Mouse (Mus musculus) urinary bladder, adult 2 months (tissue): ENCODE data around the gene Dek. TPM values are rescaled to one million over a fixed set of nuclear protein-coding genes. Genes with fewer than 3 reads are reported as not detected.

Source experiments
- DNase-seq: peaks from one replicate; pipeline ENCODE4 v3.0.0; 2022; ENCODE audit warnings: low spot score
- polyA plus RNA-seq: library from polyadenylated mRNA; depleted of rRNA; stranded (reverse); fragments of >200 nt; gene quantifications from 2 replicates; pipeline ENCODE4 v1.2.3, GENCODE M21; 2012; rRNA removed

Dek gene
- polyA plus RNA-seq, 1 experiment = 59.3 TPM

DNA sequence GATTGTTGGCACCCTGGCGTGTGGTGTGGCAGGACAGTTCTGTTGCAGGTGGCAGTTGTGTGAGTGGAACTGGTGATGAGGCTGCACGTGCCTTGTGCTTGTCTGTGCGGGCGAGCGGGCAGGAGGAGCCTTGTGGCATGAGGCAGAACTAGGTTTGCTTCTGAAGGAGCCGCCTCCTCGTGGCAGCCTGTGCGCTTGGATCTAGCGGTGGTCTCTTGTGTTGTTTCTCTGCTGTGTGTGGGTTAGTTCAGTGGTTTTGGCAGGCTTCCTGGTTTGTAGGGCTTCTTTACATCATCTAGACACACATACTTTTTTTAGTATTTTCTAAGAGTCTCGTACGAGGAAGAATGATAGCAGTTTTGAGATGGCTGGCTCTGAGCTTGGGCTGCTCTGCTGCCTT is 49.9 kb downstream of the Dek start:
- no peak for DNase-seq

DNA sequence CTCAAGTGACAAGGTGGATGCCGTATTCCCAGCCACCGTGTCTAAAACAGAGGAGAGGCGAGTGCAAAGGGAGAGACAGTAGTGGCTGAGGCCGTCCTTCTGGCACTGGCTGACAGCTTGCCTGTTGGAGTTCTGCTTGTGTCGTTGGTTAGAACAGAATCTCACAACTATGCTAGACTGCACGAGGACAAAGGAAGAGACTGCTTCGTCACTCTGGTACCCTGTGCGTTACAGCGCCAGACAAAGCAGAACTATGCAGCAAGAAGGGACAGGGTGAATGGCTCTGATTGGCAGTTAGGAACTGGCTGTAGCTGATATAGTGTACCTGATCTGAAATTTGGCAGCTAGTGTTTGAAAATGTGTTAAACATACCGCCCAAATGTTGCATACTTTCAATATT is 52.0 kb downstream of the Dek start:
- DNase-seq = no peak

- no peak for DNase-seq
Measured at GRCm38 (mm10) chr13:47050009-47050408, 56.0 kb downstream of the Dek start.

DNA sequence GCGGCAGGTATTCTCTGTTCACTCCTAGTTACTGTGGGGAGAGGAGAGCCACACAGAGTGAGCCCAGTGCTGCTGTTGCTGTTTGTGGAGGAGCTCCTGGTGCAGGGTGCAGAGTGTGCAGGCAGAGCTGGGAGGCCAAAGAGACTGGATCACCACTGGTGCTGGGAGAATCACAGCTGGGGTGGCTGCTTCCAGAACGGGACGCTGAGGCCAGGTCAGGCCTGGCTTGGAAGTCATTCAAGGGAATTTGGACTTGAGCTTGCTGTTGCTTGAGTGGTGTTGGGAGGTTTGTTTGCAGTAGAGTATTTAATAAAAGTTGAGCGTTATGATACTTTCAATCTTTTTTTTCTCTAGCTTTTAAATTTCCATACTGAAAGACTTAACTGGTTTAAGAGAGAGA is 58.0 kb downstream of the Dek start:
- DNase-seq = no peak

- no peak for DNase-seq
Measured at GRCm38 (mm10) chr13:47044617-47044947, 61.4 kb downstream of the Dek start, which contains the start of gene Tpmt. Gene Tpmt (minus strand): TSS chr13:47044737.

DNA sequence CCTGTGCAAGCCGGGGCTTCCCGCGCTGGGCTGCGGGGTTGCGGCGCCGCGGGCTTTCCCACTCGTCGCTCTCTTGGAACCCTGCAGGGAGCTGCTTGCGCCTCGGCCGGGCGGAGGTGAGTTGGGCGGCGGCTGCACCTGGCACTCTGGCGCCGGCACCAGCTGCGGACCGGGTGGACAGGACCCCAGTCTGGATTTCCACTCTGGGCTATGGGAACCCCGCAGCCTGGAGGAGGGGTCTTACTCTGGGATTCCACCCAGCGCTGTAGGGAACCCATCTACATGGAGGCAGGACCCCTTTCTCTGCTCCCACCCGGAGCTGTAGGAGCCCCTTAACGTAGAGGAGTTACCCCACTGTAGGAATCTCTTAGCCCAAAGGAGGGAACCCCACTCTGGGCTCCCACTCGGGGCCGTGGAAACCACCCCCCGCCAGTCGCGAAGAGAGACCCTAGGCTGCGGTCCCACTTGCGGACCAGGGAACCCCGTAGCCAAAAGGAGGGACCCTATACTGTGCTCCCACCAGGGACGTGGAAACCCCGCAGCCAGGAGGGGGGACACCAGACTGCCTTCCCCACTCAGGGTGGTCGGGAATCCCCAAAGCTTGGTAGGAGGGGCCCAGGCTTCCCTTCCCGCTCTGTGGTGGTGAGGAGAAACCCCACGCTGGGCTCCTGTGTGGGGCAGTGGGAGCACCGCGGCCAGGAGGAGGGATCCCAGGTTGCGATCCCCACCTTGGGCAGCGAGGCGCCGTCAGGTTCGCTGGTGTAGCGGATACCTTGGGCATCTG is 62.0 kb downstream of the Dek start:
- DNase-seq = peak; percentile 37

GRCm38 (mm10) chr13:47043030-47043680 is 62.8 kb downstream of the Dek start, which contains the start of gene Kdm1b:
Gene Kdm1b (plus strand): TSS chr13:47043499.
- peak; percentile 97 for DNase-seq

DNA sequence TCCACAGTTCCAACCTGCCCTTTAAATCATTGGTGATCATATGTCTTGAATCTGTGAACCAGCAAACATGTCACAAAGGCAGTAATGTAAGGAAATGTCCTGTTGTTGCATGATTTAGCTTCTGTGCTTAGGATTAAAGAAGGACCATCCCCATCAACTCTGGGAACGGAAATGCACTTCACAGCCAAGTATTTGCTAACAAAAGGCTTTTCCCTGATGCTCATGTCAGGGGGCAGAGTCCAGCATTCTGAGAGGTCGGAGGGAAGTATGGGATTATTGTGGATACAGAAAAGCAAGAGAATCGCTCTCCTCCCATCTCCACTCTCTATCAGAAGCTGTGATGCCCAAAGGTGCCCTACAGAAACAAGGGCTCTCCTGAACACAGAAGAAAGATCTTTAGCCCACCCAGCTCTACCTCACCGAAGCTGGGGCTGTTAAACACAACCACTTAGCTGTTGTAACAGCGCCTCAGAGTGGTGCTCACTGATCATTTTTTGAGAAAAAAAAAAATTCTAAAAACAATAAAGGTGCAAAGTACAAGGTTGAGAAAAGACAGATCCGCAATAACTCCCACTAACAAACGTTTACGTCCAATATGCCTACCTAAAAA is 63.9 kb downstream of the Dek start:
- DNase-seq = no peak

DNA sequence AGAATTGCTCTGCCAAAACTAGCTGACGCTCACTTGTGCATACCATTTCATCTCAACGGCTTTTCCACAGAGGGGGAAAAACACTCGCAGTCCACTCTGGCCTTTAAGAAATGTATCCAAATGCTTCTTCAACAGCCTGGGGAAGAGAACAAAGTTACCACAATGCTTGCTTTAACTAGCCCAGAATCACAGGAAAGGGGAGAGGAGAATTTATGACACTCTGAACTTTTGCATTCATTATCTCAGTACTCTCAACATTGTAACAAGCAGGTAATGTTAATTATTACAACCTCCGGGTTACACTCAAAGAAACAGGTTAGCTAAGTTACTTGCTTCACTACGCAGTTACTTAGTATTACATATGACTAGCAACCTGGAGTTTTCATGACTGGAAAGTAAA is 65.9 kb downstream of the Dek start:
- DNase-seq = no peak

DNA sequence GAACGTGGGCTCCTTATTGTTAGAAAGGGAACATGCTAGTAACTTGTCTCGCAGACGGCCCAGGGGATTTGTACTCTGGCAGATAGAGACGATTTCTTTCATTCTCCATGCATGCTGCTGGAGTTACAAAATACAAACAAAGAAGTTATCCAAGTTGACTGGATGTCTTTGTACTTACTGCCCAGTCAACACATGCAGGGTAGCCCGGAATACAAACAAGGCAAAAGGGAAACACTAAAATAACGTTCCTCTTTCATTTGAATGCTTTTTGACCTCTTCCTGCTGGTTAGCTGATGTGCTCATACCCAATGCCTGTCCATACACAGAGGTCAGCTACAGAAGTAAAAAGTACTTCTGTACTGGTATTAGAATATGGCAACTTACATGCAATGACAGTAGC is 68.1 kb downstream of the Dek start:
- no peak for DNase-seq

Other genes with a start within 250 kb of the Dek start
- gene Kif13a, start 176.3 kb downstream of the Dek start, polyA plus RNA-seq = 25.5 and 35.3 TPM in 2 replicates
- 4.4 and 5.3 TPM in 2 replicates for gene Nhlrc1, start 91.4 kb downstream of the Dek start, polyA plus RNA-seq
- gene Kdm1b, start 62.7 kb downstream of the Dek start, polyA plus RNA-seq = 95.2 and 99.4 TPM in 2 replicates
- 6.9 and 10.3 TPM in 2 replicates for gene Tpmt, start 61.5 kb downstream of the Dek start, polyA plus RNA-seq
- gene Rnf144b, start 16.5 kb upstream of the Dek start, polyA plus RNA-seq = 48.5 and 56.6 TPM in 2 replicates